Mouse (Mus musculus) erythroblast, embryonic 14.5 days (primary cell): ENCODE data around the gene Kcnma1. TPM values are rescaled to one million over a fixed set of nuclear protein-coding genes. Genes with fewer than 3 reads are reported as not detected.

Source experiments
- H3K27me3 ChIP-seq: 2 replicates; pipeline ENCODE4 v1.6.1; 2012; ENCODE audit warnings: inconsistent platforms; ENCODE audit not compliant: control insufficient read depth
- H3K36me3 ChIP-seq: 2 replicates; pipeline ENCODE4 v1.6.1; 2012; ENCODE audit warnings: mild to moderate bottlenecking, inconsistent platforms; ENCODE audit not compliant: control insufficient read depth
- H3K4me1 ChIP-seq: 2 replicates; pipeline ENCODE4 v1.6.1; 2012; ENCODE audit warnings: inconsistent platforms; ENCODE audit not compliant: control insufficient read depth
- H3K4me3 ChIP-seq: replicated peaks from 2 replicates; pipeline ENCODE3; 2012; ENCODE audit warnings: moderate library complexity, mild to moderate bottlenecking, inconsistent platforms
- H3K9me3 ChIP-seq: 2 replicates; pipeline ENCODE4 v1.6.1; 2012; ENCODE audit warnings: low read length, inconsistent platforms, mixed read lengths; ENCODE audit not compliant: control insufficient read depth
- GATA1 ChIP-seq: IDR thresholded peaks from 2 replicates; pipeline ENCODE4 v1.6.1; 2012; ENCODE audit warnings: low read length, inconsistent platforms, mixed read lengths
- TAL1 ChIP-seq: IDR thresholded peaks from 3 replicates; pipeline ENCODE4 v1.6.1; 2012; ENCODE audit warnings: low read length, inconsistent platforms, mixed read lengths
- polyA plus RNA-seq: library from polyadenylated mRNA; stranded (reverse); fragments of >175 nt; gene quantifications from 2 replicates; pipeline ENCODE4 v1.2.3, GENCODE M21; 2012

Gene Kcnma1
- polyA plus RNA-seq, 1 experiment: not detected

DNA sequence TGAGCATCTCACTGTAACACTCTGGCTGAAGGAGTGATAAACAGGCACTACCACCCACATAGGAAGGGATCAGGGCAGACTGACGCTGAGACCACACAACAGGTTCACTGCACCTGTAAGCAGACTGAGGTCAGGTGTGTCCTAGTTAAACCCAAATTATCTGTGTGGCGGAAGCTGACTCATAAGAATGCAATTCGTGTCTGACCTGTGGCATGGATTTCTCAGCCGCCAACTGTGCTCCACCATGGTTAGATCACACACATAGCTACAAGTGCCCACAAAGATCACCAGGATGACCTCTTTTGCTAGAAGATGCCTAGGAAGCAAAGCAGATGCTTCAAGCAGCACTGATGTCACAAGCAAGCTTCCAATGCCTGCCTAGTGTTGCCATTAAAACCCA is 128.2 kb downstream of the Kcnma1 start:
- Histone ChIP-seq H3K9me3 (no peaks in the 10 kb centered on the region), H3K27me3 (no peaks in the 10 kb centered on the region), H3K36me3 (no peaks in the 10 kb centered on the region), H3K4me3 (no peak overlapping the region), H3K4me1 (no peaks in the 10 kb centered on the region)
- no peak for TF ChIP-seq GATA1
- TF ChIP-seq TAL1: no peak

DNA sequence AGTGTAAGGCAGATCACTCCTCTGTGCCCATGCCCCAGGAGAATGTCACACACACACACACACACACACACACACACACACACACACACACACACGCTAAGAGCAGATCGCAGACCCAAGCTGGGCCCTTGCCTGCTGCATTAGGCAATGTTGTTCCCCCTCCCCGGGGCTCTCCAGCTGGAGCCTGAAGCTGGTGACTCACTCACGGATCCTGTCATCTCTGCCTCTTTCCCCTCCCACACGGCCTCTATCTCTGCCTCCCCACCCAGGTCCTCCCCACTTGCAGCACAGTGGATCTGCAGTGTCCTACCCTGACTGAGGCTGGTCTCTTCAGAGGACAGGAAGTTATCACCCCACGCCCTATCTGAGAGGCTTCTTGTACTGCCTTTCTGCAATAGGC is 128.8 kb downstream of the Kcnma1 start:
- H3K27me3 ChIP-seq: no peaks in the 10 kb centered on the region
- H3K4me3 ChIP-seq: no peak overlapping the region
- H3K4me1 ChIP-seq: no peaks in the 10 kb centered on the region
- H3K36me3 ChIP-seq: no peaks in the 10 kb centered on the region
- H3K9me3 ChIP-seq: no peaks in the 10 kb centered on the region
- no peak for TF ChIP-seq TAL1

DNA sequence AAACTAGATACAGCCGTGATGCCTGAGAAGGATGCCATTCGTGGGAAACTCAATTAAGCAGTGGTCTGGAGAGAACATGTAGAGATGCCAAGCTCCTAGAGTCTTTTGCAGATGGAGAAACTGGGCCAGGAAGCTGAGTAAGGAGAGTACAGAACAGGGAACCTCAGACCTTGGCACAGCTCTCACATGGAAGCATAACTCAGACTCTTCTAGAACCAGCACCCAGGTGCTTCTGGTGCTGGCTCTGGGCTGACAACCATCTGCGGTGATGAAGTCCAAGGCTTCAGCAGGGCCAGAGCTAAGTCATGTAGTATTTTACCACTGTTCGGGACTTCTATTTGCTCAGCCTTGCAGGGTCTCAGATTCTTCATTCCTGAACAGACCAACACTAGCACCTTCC is 129.2 kb downstream of the Kcnma1 start:
- TF ChIP-seq TAL1 (no peak), GATA1 (no peak)
- H3K4me3 ChIP-seq: no peak overlapping the region
- no peaks in the 10 kb centered on the region for H3K9me3 ChIP-seq
- no peaks in the 10 kb centered on the region for H3K4me1 ChIP-seq
- H3K36me3 ChIP-seq: no peaks in the 10 kb centered on the region
- H3K27me3 ChIP-seq: no peaks in the 10 kb centered on the region

DNA sequence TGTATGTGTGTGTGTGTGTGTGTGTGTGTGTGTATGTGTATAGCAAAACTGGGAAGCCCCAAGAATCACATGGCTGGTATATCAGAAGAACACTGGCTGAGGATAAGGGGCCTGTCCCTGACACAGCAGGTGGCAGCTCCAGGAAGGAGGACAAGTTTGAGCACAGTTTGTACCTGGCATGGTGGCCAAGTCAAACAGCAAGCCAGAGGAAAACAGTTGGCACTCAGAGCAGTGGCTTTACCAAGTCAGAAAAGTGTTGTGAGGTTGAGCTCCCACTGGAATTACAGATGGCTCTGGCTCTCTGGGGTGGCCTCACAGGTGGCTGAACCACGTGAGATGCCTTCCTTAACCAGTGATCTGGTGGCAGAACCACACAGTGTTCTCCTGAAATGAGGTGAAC is 132.3 kb downstream of the Kcnma1 start:
- Histone ChIP-seq H3K4me3 (no peak overlapping the region), H3K9me3 (no peaks in the 10 kb centered on the region), H3K36me3 (no peaks in the 10 kb centered on the region), H3K27me3 (no peaks in the 10 kb centered on the region), H3K4me1 (no peaks in the 10 kb centered on the region)
- TF ChIP-seq TAL1 (no peak), GATA1 (no peak)

DNA sequence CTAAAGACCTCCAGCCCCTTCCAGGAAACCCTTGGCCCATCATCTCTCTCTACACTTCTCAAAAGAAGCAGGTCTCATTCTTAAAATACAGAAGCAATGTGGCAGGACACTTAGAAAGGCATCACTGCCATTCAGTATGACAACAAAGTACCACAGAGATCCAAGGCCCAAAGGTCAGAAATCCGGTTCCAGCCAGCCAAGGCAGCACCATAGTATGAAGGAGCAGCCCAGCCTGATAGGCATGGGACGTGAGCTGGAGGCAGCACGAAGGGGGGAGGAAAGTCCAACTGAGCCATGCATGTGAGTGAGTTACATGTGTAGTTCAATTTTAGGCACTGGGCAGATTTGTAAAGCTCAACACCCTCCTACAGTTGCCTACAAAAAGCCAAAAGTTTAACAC is 135.0 kb downstream of the Kcnma1 start:
- no peak for TF ChIP-seq GATA1
- no peak for TF ChIP-seq TAL1
- Histone ChIP-seq H3K4me1 (no peaks in the 10 kb centered on the region), H3K36me3 (no peaks in the 10 kb centered on the region), H3K9me3 (no peaks in the 10 kb centered on the region), H3K27me3 (no peaks in the 10 kb centered on the region), H3K4me3 (no peak overlapping the region)

DNA sequence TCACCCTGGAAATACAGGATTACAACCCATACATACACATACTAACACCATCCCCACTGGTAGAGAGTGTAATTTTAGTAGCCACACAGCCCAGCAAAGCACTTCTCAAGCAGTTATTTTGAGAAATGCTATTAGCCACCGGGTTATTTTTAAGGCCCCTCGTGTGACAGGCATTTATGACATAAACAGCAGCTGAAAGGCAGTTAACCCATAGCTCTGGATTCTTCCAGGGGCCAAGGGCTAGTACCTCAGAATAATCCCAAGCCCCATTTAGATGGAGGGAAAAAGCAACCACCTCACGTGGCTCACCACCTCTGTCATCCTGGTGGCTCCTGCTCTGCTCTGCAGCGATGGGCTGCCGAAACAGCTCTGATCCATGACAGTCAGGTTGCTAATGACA is 136.7 kb downstream of the Kcnma1 start:
- TF ChIP-seq TAL1 (no peak), GATA1 (no peak)
- H3K9me3 ChIP-seq: no peaks in the 10 kb centered on the region
- H3K4me3 ChIP-seq: no peak overlapping the region
- no peaks in the 10 kb centered on the region for H3K4me1 ChIP-seq
- no peaks in the 10 kb centered on the region for H3K27me3 ChIP-seq
- no peaks in the 10 kb centered on the region for H3K36me3 ChIP-seq

DNA sequence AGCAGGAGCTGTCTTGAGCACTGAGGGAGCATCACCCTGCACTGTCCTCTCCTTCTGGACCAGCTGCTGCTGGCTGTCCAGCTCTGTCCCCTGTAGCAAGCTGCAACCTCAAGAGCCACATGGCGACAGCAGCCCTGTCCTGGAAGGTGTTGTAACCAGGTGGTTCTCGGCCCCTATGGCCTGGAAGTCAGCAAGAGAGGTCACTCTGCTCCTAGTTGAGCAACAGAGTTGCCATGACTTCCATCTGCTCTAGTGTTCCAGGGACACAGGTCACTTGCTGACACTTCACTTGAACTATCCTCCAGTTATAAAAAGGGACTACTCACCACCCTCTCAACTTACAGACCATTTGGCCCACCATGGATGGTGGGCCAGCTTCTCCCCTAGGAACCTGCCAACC is 139.7 kb downstream of the Kcnma1 start:
- Histone ChIP-seq H3K9me3 (no peaks in the 10 kb centered on the region), H3K4me3 (no peak overlapping the region), H3K36me3 (no peaks in the 10 kb centered on the region), H3K27me3 (no peaks in the 10 kb centered on the region), H3K4me1 (no peaks in the 10 kb centered on the region)
- TF ChIP-seq TAL1 (no peak), GATA1 (no peak)

DNA sequence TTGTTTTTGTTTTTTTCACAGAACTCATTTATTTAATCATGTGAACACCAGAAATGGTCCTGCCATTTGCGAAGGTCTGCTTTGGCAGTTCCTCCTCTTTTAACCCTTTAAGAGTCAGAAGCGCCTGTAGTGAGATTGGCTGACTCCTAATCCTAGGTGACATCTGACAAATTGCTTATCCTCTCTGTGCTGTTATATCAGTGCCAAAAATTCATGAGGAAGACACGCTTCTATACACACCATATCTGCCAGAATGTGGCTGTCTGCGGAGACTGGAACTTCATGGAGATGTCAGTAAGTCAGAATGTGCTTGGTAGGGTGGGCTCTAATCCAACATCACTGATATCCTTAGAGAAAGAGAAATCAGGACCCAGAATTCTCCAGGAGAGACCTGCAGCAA is 157.3 kb downstream of the Kcnma1 start:
- Histone ChIP-seq H3K4me1 (no peaks in the 10 kb centered on the region), H3K27me3 (no peaks in the 10 kb centered on the region), H3K36me3 (no peaks in the 10 kb centered on the region), H3K4me3 (no peak overlapping the region), H3K9me3 (no peaks in the 10 kb centered on the region)
- TF ChIP-seq TAL1 (no peak), GATA1 (no peak)

DNA sequence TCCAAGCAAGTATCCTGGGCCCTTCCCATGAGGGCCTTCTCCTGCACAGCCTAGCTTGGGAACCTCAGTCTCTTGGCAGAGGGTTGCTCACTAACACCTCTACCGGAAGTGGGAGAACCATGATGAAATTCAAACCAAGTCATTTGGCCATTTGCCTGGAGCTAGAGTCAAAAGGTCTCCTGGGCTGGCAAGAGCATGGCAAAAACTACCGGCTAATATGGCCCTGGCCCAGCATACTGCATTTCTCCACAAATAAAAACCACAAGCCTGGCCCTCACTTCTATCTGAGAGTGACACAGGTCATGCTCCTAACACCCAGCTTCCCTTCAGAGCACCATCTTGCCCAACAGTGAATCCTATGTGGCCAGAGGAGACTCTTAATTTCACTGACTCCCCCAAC is 159.3 kb downstream of the Kcnma1 start:
- H3K9me3 ChIP-seq: no peaks in the 10 kb centered on the region
- no peaks in the 10 kb centered on the region for H3K4me1 ChIP-seq
- no peaks in the 10 kb centered on the region for H3K27me3 ChIP-seq
- no peaks in the 10 kb centered on the region for H3K36me3 ChIP-seq
- no peak overlapping the region for H3K4me3 ChIP-seq
- TF ChIP-seq TAL1 (no peak), GATA1 (no peak)

DNA sequence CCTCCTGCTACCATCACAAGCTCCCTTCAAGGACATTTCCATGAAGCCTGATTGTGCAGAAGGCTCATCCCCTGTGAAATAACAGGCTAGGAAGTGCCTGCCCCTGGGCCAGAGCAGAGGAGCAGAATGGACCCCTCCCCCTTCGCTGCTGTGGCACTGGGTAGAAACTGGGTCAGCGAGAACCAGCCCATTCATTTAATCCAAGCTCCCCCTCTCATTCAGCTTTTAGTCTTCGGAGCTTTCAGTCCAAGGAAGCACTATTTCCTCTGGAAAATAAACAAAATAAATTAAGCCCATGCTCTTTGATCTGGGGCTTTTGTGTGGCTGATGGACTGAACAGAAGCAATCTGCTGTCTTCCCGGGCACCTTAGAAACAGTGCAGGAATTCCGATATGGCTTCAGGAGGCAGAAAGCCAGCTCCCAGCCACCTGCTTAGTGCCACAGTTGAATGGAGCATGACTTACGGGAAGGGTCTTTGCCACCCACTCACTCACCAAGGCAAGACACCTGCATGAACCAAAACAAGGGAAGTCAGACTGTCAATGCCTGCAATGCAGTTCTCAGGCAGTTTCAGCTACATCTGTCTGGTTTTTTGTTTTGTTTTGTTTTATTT is 165.7 kb downstream of the Kcnma1 start:
- Histone ChIP-seq H3K4me3 (no peak overlapping the region), H3K27me3 (no peaks in the 10 kb centered on the region), H3K4me1 (no peaks in the 10 kb centered on the region), H3K9me3 (no peaks in the 10 kb centered on the region), H3K36me3 (no peaks in the 10 kb centered on the region)
- TF ChIP-seq TAL1 (no peak), GATA1 (no peak)
